Mouse (Mus musculus) C2C12 (cell line): Measurements from ENCODE around the gene Adap1.

Experiments
- CTCF ChIP-seq: IDR thresholded peaks from one replicate; pipeline ENCODE4 v1.5.1; 2011; ENCODE audit not compliant: control insufficient read depth, insufficient read depth, insufficient read length
- FOSL1 ChIP-seq: IDR thresholded peaks from one replicate; pipeline ENCODE4 v1.8.0; 2011; ENCODE audit warnings: mild to moderate bottlenecking, low read length; ENCODE audit not compliant: poor library complexity, insufficient read depth, severe bottlenecking
- MAX ChIP-seq: IDR thresholded peaks from one replicate; pipeline ENCODE4 v1.6.1; 2011; ENCODE audit warnings: mild to moderate bottlenecking, control low read depth
- MYOD1 ChIP-seq: IDR thresholded peaks from one replicate; pipeline ENCODE4 v1.6.1; 2011; ENCODE audit warnings: low read depth; ENCODE audit not compliant: control insufficient read depth, insufficient read length
- USF1 ChIP-seq: IDR thresholded peaks from one replicate; pipeline ENCODE4 v1.6.1; 2011; ENCODE audit warnings: low read depth, mild to moderate bottlenecking, control low read depth, moderate library complexity

DNA sequence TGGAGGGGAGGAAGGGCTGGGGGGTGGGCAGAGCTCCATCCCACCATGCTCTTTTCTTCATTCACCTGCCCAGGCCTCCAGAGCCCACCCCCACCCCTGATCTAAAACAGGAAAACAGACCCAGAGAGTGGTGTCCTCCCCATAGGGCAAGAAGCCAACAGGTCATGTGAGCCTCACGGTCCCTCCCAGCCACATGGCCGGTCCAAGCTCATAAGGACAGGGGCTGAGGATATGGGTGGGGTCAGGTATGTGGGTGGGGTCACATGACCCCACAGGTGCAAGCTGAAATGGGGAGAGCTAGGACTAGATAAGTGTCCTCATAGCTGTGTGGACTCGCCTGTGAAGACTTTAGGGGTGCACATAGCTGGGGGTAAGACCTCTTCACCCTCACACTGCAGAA is 13.0 kb upstream of the Adap1 start:
- TF ChIP-seq CTCF (no peak), USF1 (no peak), FOSL1 (no peak), MAX (no peak), MYOD1 (no peak)
